Mouse (Mus musculus): ENCODE data around the gene Zbtb12.

Gene Zbtb12

DNA sequence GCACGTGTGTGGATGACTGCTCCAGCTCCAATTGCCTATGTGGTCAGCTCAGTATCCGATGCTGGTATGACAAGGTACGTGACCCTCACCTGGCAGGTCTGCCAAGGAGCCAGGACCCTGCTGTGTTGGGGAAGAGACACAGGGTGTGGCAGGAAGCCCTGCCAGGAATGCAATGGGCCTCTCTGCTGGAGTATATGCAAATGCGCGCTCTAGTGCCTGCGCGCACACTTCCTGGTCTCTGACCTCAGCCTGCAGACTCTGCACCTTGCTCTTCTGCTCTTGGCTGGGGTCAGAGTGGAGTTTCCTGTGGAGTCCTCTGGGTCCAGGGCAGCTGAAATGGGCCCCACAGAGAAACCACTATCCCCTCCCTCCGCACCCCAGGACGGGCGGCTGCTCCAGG is 31.7 kb downstream of the Zbtb12 start:
- DNase-seq = no peak

GRCm38 (mm10) chr17:34911945-34912351 is 32.7 kb downstream of the Zbtb12 start:
- DNase-seq = peak; percentile 90

DNA sequence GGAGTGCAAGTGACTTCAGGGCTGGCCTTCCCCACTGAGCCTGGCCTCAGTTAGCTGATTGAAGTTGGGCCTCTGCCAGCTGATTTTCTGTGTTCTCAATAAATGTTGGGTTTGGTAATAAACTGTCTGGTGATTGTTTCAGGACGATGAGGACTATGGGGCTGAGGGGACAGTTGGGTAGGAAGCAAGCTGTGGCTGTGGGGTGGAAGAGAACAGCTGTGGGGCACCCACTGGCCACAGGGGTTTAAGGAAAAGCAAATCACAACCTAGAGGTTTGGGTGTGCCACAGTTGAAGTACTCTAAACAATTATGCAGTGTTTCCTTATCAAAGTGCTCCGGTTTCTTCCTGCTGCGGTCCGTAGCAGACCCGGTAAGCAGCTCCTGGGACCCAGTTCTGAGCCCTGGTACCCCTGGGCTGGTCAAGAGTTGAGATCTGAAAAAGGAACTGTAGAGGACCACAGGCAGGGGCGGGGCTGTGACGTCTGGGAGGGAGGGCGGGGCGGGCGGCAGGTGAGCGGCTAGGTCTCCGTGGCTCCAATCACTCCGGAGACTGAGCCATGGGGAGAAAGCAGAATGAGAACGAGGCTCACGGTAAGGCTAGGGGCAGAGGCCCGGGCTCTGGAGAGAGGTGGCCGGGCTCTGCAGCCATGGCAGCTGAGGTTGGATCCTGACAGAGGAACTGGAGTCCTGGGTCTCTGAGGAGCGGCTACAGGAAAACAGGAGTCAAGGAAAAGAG is 34.8 kb downstream of the Zbtb12 start, which contains the start of gene Slc44a4:
TSS of gene Slc44a4 (plus strand) at position 537 of the 736 bp plus-strand sequence.
- DNase-seq = no peak

- no peak for DNase-seq
Measured at GRCm38 (mm10) chr17:34915410-34915831, 36.1 kb downstream of the Zbtb12 start.

DNA sequence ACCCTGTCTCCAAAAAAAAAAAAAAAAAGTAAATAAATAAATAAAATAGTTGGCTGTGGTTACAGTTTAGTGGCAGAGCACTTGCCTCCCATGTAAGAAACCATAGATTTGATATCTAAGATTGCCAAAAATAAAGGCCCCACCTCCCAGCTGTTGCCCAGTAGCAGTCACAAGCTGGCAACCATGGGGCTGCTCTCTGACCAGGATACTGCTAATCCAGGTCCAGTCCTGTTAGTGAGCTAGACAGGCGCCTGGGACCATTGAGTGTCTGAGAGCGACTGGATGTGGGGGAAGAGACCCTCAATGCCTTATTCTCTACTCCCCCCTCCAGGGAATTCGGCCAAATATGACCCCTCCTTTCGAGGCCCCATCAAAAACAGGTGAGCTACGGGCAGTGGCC is 37.0 kb downstream of the Zbtb12 start:
- no peak for DNase-seq

DNA sequence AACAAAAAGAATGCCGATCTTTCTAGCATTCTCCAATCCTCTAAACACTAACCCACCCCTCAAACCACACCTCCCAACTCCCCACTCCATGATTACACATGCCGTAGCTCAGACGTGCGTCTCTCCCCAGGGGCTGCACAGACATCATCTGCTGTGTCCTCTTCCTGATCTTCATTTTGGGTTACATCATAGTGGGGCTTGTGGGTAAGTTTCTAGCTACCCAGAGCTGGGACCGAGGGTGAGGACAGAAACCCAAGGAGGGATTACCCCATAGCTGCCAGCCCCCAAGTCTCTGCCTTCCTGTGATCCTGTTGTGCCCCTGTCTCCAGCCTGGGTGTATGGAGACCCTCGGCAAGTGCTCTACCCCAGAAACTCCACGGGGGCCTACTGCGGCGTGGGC is 37.9 kb downstream of the Zbtb12 start:
- no peak for DNase-seq

GRCm38 (mm10) chr17:34922939-34923338 is 43.7 kb downstream of the Zbtb12 start:
- DNase-seq = peak; percentile 43

DNA sequence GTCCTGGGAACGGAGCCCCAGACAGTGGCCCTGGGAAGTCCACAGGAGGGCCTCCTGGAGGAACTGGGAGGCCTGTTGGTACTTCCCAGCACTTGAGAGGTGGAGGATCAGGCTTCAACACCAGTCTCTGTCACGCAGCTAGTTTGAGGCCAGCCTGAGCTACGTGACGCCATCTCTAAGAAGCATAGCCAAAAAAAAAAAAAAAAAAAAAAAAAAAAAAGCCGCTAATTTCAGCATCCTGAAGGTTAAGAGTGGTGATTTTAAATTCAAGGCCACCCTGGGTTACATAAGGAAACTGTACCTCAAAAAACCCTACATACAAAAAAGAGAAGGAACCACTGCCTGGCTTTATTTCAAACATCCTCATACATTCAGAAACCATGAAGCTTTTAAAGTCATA is 45.0 kb downstream of the Zbtb12 start:
- DNase-seq = no peak

- DNase-seq = no peak
Measured at GRCm38 (mm10) chr17:34927306-34928019, 48.2 kb downstream of the Zbtb12 start.

DNA sequence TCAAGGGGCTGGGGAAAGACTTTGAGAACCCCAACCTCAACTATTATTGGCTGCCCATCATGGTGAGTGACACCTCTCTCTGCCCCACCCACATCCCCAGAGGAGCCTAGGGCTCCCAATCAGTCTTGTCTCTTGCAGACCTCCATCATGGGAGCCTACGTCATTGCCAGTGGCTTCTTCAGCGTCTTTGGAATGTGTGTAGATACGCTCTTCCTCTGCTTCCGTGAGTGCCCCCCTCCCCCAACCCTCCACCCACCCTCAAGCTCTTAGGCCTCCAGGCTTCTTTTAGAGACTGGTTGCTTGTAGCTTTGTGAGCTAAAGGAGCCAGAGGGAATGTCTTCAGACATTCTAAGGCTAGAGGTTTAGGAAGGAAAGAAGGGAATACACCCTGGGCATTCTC is 49.6 kb downstream of the Zbtb12 start:
- DNase-seq = no peak

DNA sequence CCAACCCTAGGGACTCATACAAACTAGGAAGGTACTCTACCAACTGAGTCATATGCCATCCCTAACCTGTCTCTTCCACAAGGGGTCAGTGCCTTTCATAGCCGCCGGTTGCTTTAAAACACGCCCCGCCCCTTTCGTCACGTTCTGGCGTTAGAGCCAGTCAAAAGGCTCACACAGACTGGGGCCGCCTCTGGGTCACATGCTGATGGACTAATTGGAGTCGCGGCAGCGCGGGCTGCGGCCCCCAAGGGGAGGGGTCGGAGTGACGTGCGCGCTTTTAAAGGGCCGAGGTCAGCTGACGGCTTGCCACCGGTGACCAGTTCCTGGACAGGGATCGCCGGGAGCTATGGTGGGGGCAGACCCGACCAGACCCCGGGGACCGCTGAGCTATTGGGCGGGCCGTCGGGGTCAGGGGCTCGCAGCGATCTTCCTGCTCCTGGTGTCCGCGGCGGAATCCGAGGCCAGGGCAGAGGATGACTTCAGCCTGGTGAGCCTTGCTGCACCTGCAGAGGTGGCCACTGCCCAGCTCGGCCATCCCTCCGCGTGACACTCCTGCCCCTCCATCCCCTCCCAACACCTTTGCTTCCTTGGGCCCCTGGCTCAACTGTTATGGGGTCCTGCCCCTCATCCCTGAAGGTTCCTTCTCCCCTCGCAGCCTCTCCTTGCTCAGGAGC is 51.9 kb downstream of the Zbtb12 start, which contains the start of gene Neu1:
TSS of gene Neu1 (plus strand) at position 193 of the 674 bp plus-strand sequence.
- peak; percentile 95 for DNase-seq

GRCm38 (mm10) chr17:34931735-34932098 is 52.4 kb downstream of the Zbtb12 start:
- peak; percentile 61 for DNase-seq

- peak; percentile 27 for DNase-seq
Measured at GRCm38 (mm10) chr17:34932287-34932686, 53.0 kb downstream of the Zbtb12 start.

GRCm38 (mm10) chr17:34934031-34934430 is 54.7 kb downstream of the Zbtb12 start:
- no peak for DNase-seq

DNA sequence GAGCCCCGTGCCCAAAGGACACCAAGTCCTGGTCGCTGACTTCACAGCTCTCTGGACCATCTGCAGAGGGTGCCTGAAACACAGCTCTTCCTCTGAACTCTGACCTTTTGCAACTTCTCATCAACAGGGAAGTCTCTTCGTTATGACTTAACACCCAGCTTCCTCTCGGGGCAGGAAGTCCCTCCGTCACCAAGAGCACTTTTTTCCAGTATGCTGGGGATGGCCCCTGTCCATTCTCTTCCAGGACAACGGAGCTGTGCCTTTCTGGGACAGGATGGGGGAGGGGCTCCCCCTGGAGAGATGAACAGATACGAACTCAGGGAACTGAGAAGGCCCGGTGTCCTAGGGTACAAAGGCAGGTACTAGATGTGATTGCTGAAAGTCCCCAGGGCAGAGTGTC is 55.5 kb downstream of the Zbtb12 start:
- no peak for DNase-seq

DNA sequence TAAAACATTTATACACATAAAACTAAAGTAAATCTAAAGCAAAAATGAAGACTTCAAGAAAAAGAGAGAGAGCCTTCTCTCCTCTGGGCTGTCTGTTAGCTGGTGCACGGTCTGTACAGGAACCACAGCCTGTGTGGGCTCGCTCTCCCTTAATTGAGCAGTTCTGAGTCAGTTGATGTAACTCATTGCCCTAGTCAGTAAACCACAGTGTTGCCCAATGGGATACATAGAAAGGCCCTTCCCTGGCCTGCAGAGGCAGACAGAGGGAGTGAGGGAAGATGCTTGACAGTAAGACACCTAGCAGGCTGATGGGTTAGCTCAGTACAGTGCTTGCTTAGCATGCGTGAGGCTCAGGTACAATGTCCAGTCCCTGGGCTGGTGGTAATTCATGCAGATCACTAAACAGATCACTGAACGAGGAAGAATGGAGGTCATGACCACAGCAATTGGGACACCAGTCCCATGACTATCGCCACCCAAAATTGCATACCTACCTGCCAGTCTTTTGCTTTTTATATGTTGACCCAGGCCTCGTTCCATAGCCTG is 58.8 kb downstream of the Zbtb12 start:
- DNase-seq = no peak

- DNase-seq = no peak
Measured at GRCm38 (mm10) chr17:34941344-34942041, 62.2 kb downstream of the Zbtb12 start.

DNA sequence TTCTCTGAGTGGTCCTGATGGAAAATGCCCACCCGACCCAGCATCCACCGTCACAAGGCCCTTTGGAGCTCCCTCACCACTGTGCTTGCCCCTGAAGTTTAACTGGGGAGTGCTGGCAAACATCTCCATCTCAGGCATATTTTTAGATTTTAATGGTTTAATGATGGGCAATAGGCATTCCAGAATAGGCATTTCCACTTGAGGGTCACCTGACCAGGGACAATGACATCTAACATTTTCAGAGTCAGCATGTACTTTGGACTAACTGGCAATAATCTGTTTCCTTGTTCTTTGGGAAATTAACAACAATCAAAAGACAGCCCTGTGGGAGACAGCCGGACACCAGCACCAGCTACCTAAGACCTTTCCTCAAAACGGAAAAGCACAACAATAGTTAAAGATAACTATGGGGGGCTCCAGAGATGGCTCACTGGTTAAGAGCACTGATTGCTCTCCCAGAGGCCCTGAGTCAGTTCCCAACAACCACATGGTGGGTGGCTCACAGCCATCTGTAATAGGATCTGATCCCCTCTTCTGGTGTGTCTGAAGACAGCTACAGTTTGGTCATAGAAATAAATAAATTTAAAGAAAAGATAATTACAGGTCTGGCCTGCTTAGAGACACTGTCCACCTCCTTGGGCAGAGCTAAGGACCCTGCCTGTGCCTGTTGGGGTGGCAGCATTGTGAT is 64.0 kb downstream of the Zbtb12 start:
- no peak for DNase-seq

- no peak for DNase-seq
Measured at GRCm38 (mm10) chr17:34944362-34944761, 65.1 kb downstream of the Zbtb12 start.

Data from thymus, postnatal 14 days (tissue).